Comparison of ENCODE assay signal across 8 mouse cellular contexts in genomic region chr11:74898517-74898827, GRCm38 (mm10). TPM values are rescaled to one million over a fixed set of nuclear protein-coding genes. Genes with fewer than 3 reads are reported as not detected.
A peak's percentile ranks its signal among the peaks of the same experiment; 100 is the strongest.
DNase-seq lines count a peak whose midpoint lies in the region; ATAC-seq and TF ChIP-seq lines count a peak whose summit lies in the region.

No protein-coding gene starts in this region.

- peak overlapping the region; percentile 79 for H3K27ac ChIP-seq in heart, embryonic 11.5 days (ENCODE audit: low read depth, low read length)
- peak overlapping the region; percentile 87 for H3K27ac ChIP-seq in forebrain, embryonic 12.5 days
- peak overlapping the region; percentile 83 for H3K27ac ChIP-seq in liver, embryonic 13.5 days

- 1% methylated on average over 7 of the region's 7 CpGs for WGBS in heart, embryonic 11.5 days (ENCODE audit: insufficient replicate concordance)
- WGBS in forebrain, embryonic 12.5 days: 1% methylated on average over 7 of the region's 7 CpGs
- under 1% methylated on average over 7 of the region's 7 CpGs for WGBS in liver, embryonic 13.5 days (ENCODE audit: insufficient replicate concordance)

- H3K4me1 ChIP-seq in heart, embryonic 11.5 days (ENCODE audit: control insufficient read depth, insufficient read depth, low read length): peaks cover 5% of the 10 kb centered on the region; the same call in 1 of the 2 replicates
- peaks cover 23% of the 10 kb centered on the region for H3K4me1 ChIP-seq in forebrain, embryonic 12.5 days
- peaks cover 54% of the 10 kb centered on the region for H3K4me1 ChIP-seq in liver, embryonic 13.5 days (replicated peaks)

- H3K9ac ChIP-seq in heart, embryonic 11.5 days (ENCODE audit: low read depth, low read length): peak overlapping the region; percentile 82
- H3K9ac ChIP-seq in forebrain, embryonic 12.5 days: peak overlapping the region; percentile 62
- peak overlapping the region; percentile 87 for H3K9ac ChIP-seq in liver, embryonic 13.5 days

- peaks cover 22% of the 10 kb centered on the region; the same call in 1 of the 2 replicates for H3K36me3 ChIP-seq in heart, embryonic 11.5 days (ENCODE audit: control insufficient read depth, insufficient read depth, low read length)
- peaks cover 47% of the 10 kb centered on the region for H3K36me3 ChIP-seq in C2C12 (ENCODE audit: control insufficient read depth, insufficient read depth)
- peaks cover 39% of the 10 kb centered on the region for H3K36me3 ChIP-seq in forebrain, embryonic 12.5 days (replicated peaks)
- H3K36me3 ChIP-seq in liver, embryonic 13.5 days: peaks cover 41% of the 10 kb centered on the region

- H3K9me3 ChIP-seq in heart, embryonic 11.5 days (replicated peaks; ENCODE audit: control insufficient read depth, low read length): no peaks in the 10 kb centered on the region
- no peaks in the 10 kb centered on the region for H3K9me3 ChIP-seq in forebrain, embryonic 12.5 days
- no peaks in the 10 kb centered on the region for H3K9me3 ChIP-seq in liver, embryonic 13.5 days (replicated peaks)

- no peak for TF ChIP-seq CTCF in C2C12 (IDR thresholded peaks at IDR 0.05; ENCODE audit: control insufficient read depth, insufficient read depth, insufficient read length)

- H3K4me2 ChIP-seq in heart, embryonic 11.5 days: peak overlapping the region; percentile 94
- H3K4me2 ChIP-seq in forebrain, embryonic 12.5 days: peak overlapping the region; percentile 70
- peak overlapping the region; percentile 99 for H3K4me2 ChIP-seq in liver, embryonic 13.5 days

- peaks cover 64% of the 10 kb centered on the region for H3K79me2 ChIP-seq in C2C12 (ENCODE audit: control insufficient read depth, insufficient read depth)

- H3K27me3 ChIP-seq in heart, embryonic 11.5 days (ENCODE audit: control insufficient read depth, insufficient read depth, low read length): no peaks in the 10 kb centered on the region
- H3K27me3 ChIP-seq in C2C12 (ENCODE audit: control insufficient read depth, insufficient read depth, insufficient read length): no peaks in the 10 kb centered on the region
- no peaks in the 10 kb centered on the region for H3K27me3 ChIP-seq in forebrain, embryonic 12.5 days
- H3K27me3 ChIP-seq in liver, embryonic 13.5 days: no peaks in the 10 kb centered on the region

- peaks cover 51% of the 10 kb centered on the region for H3K79me3 ChIP-seq in C2C12 (ENCODE audit: low read depth)

- no peak for DNase-seq in heart, adult 9 months (ENCODE audit: low spot score in 2 of 2)
- no peak for DNase-seq in liver, embryonic 13.5 days
- DNase-seq in left cerebral cortex, postnatal 14 days (ENCODE audit: low spot score in 2 of 2): no peak
- DNase-seq in ovary, adult 18-20 months (ENCODE audit: low spot score): no peak

- ATAC-seq in heart, embryonic 11.5 days (replicated peaks; ENCODE audit: insufficient number of reproducible peaks, low FRiP score, low TSS enrichment): no peak
- no peak for ATAC-seq in forebrain, embryonic 12.5 days (ENCODE audit: low FRiP score)
- ATAC-seq in liver, embryonic 13.5 days (ENCODE audit: low read depth): no peak
- ATAC-seq in CD4-positive, CD25-positive, alpha-beta regulatory T cell, adult 4 months: no peak

- intact Hi-C loops in left cerebral cortex, postnatal 14 days (cut with DNase I): no loop called here

- H3ac ChIP-seq in C2C12 (ENCODE audit: control insufficient read depth, insufficient read length, low read depth): peak overlapping the region; percentile 92

- H3K4me3 ChIP-seq in heart, embryonic 11.5 days (ENCODE audit: low read depth, low read length): peak overlapping the region; percentile 91
- peak overlapping the region; percentile 100 for H3K4me3 ChIP-seq in C2C12 (ENCODE audit: insufficient read depth, poor library complexity, severe bottlenecking)
- H3K4me3 ChIP-seq in forebrain, embryonic 12.5 days (replicated peaks): peak overlapping the region; percentile 66
- H3K4me3 ChIP-seq in liver, embryonic 13.5 days (replicated peaks): peak overlapping the region; percentile 85

TF ChIP-seq in C2C12, 6 proteins besides CTCF, POLR2A, EP300 and RAD21:
- TF ChIP-seq USF1 (IDR thresholded peaks at IDR 0.05; ENCODE audit: low read depth) (no peak), FOSL1 (IDR thresholded peaks at IDR 0.05; ENCODE audit: insufficient read depth, low read length, poor library complexity, severe bottlenecking) (no peak)

RNA-seq across cellular contexts. Expression of gene Tsr1, which starts 0.6 kb away (rescaled TPM):
- polyA plus RNA-seq in heart, embryonic 11.5 days (2014; fragmentation: Nextera tagmentation; extraction: Ambion mirVana): 34.0 and 40.6 TPM in 2 replicates
- polyA plus RNA-seq in C2C12 (2012; fragmentation: generic; extraction: Trizol): 42.2 TPM
- 43.0 and 43.1 TPM in 2 replicates for polyA plus RNA-seq in forebrain, embryonic 12.5 days (2016; fragmentation: Nextera tagmentation; extraction: Ambion mirVana)
- polyA plus RNA-seq in liver, embryonic 13.5 days (2015; fragmentation: Nextera tagmentation; extraction: Ambion mirVana): 32.6 and 39.1 TPM in 2 replicates
- 10 to 100 TPM; 38.5 to 53.0 TPM for polyA plus RNA-seq in CD4-positive, CD25-positive, alpha-beta regulatory T cell, adult 4 months (2017; shearing (Covaris generic))
- total RNA-seq in left cerebral cortex, postnatal 14 days (2021): 10 to 100 TPM; 29.6 to 33.0 TPM

RNA-seq across cellular contexts. Expression of gene Sgsm2, which starts 1.6 kb away (rescaled TPM):
- polyA plus RNA-seq in heart, embryonic 11.5 days (2014; fragmentation: Nextera tagmentation; extraction: Ambion mirVana): 3.9 and 5.5 TPM in 2 replicates
- polyA plus RNA-seq in C2C12 (2012; fragmentation: generic; extraction: Trizol): 7.8 TPM
- polyA plus RNA-seq in forebrain, embryonic 12.5 days (2016; fragmentation: Nextera tagmentation; extraction: Ambion mirVana): 12.2 and 13.7 TPM in 2 replicates
- polyA plus RNA-seq in liver, embryonic 13.5 days (2015; fragmentation: Nextera tagmentation; extraction: Ambion mirVana): 1.2 and 1.5 TPM in 2 replicates
- polyA plus RNA-seq in CD4-positive, CD25-positive, alpha-beta regulatory T cell, adult 4 months (2017; shearing (Covaris generic)): 1 to 10 TPM; 2.8 to 3.3 TPM
- 10 to 100 TPM; 65.9 to 68.4 TPM for total RNA-seq in left cerebral cortex, postnatal 14 days (2021)

RNA-seq across cellular contexts. Expression of gene Smg6, which starts 27.2 kb away (rescaled TPM):
- polyA plus RNA-seq in heart, embryonic 11.5 days (2014; fragmentation: Nextera tagmentation; extraction: Ambion mirVana): 10.4 and 11.3 TPM in 2 replicates
- polyA plus RNA-seq in C2C12 (2012; fragmentation: generic; extraction: Trizol): 7.5 TPM
- 22.0 and 23.9 TPM in 2 replicates for polyA plus RNA-seq in forebrain, embryonic 12.5 days (2016; fragmentation: Nextera tagmentation; extraction: Ambion mirVana)
- 4.4 and 5.5 TPM in 2 replicates for polyA plus RNA-seq in liver, embryonic 13.5 days (2015; fragmentation: Nextera tagmentation; extraction: Ambion mirVana)
- polyA plus RNA-seq in CD4-positive, CD25-positive, alpha-beta regulatory T cell, adult 4 months (2017; shearing (Covaris generic)): 10 to 100 TPM; 16.5 to 21.8 TPM
- 10 to 100 TPM; 22.0 to 22.9 TPM for total RNA-seq in left cerebral cortex, postnatal 14 days (2021)

RNA-seq across cellular contexts. Expression of gene Srr, which starts 27.3 kb away (rescaled TPM):
- 19.2 and 25.0 TPM in 2 replicates for polyA plus RNA-seq in heart, embryonic 11.5 days (2014; fragmentation: Nextera tagmentation; extraction: Ambion mirVana)
- polyA plus RNA-seq in C2C12 (2012; fragmentation: generic; extraction: Trizol): 2.9 TPM
- 27.5 and 30.8 TPM in 2 replicates for polyA plus RNA-seq in forebrain, embryonic 12.5 days (2016; fragmentation: Nextera tagmentation; extraction: Ambion mirVana)
- 3.9 and 5.1 TPM in 2 replicates for polyA plus RNA-seq in liver, embryonic 13.5 days (2015; fragmentation: Nextera tagmentation; extraction: Ambion mirVana)
- polyA plus RNA-seq in CD4-positive, CD25-positive, alpha-beta regulatory T cell, adult 4 months (2017; shearing (Covaris generic)): 1 to 10 TPM; 7.8 to 8.9 TPM
- 100 to 1,000 TPM; 101 to 103 TPM for total RNA-seq in left cerebral cortex, postnatal 14 days (2021)
